Mouse (Mus musculus) E14TG2a.4 (cell line): ENCODE data around the gene Olfr356.

Experiments used
- H3K27me3 ChIP-seq: 2 replicates; pipeline ENCODE4 v1.6.1; 2014; ENCODE audit warnings: low read length, control low read depth; ENCODE audit not compliant: insufficient read depth
- H3K36me3 ChIP-seq: 2 replicates; pipeline ENCODE4 v1.6.1; 2014; ENCODE audit warnings: low read length, control low read depth; ENCODE audit not compliant: insufficient read depth
- H3K4me1 ChIP-seq: replicated peaks from 2 replicates; pipeline ENCODE4 v1.6.1; 2014; ENCODE audit warnings: low read depth, low read length, control low read depth
- H3K4me3 ChIP-seq: replicated peaks from 2 replicates; pipeline ENCODE4 v1.5.1; 2014; ENCODE audit warnings: mild to moderate bottlenecking, low read length
- H3K9me3 ChIP-seq: 2 replicates; pipeline ENCODE4 v1.6.1; 2014; ENCODE audit warnings: low read length, control low read depth
- CTCF ChIP-seq: conservative IDR thresholded peaks from 2 replicates; pipeline ENCODE4 v1.5.1; 2014; ENCODE audit warnings: low read length
- NANOG ChIP-seq: IDR thresholded peaks from 2 replicates; pipeline ENCODE4 v1.6.1; 2014; ENCODE audit warnings: borderline replicate concordance, low read length, mixed read lengths
- POU5F1 ChIP-seq: IDR thresholded peaks from 2 replicates; pipeline ENCODE4 v1.6.1; 2014; ENCODE audit warnings: low read length, borderline replicate concordance

Gene Olfr356

GRCm38 (mm10) chr2:36936821-36937220, at the start of gene Olfr356:
Gene Olfr356, plus strand, starts transcription at chr2:36937121.
- TF ChIP-seq CTCF (no peak), POU5F1 (no peak), NANOG (no peak)
- H3K27me3 ChIP-seq: no peaks in the 10 kb centered on the region
- no peaks in the 10 kb centered on the region for H3K36me3 ChIP-seq
- H3K4me3 ChIP-seq: no peak within 1 kb of the TSS
- no peaks in the 10 kb centered on the region for H3K9me3 ChIP-seq
- H3K4me1 ChIP-seq: no peaks in the 10 kb centered on the region

GRCm38 (mm10) chr2:36892836-36893235, 44.1 kb upstream of the Olfr356 start, which contains the start of gene Olfr353:
Gene Olfr353, minus strand, starts transcription at chr2:36892936.
- Histone ChIP-seq H3K9me3 (no peaks in the 10 kb centered on the region), H3K36me3 (no peaks in the 10 kb centered on the region)

GRCm38 (mm10) chr2:36897114-36897513, 39.8 kb upstream of the Olfr356 start:
- Histone ChIP-seq H3K9me3 (no peaks in the 10 kb centered on the region), H3K4me1 (no peaks in the 10 kb centered on the region), H3K36me3 (no peaks in the 10 kb centered on the region), H3K27me3 (no peaks in the 10 kb centered on the region), H3K4me3 (no peak overlapping the region)
- TF ChIP-seq CTCF (no peak), NANOG (no peak), POU5F1 (no peak)

More at GRCm38 (mm10) chr2:36892836-36893235, 44.1 kb upstream of the Olfr356 start, which contains the start of gene Olfr353:
- Histone ChIP-seq H3K27me3 (no peaks in the 10 kb centered on the region), H3K4me1 (no peaks in the 10 kb centered on the region), H3K4me3 (no peak within 1 kb of the TSS)
- TF ChIP-seq POU5F1: no peak
- TF ChIP-seq CTCF: no peak
- no peak for TF ChIP-seq NANOG

- no peaks in the 10 kb centered on the region for H3K9me3 ChIP-seq
- no peaks in the 10 kb centered on the region for H3K27me3 ChIP-seq
Measured at GRCm38 (mm10) chr2:36905380-36905779, 31.5 kb upstream of the Olfr356 start, which contains the start of gene Olfr354. Gene Olfr354, plus strand, starts transcription at chr2:36905680.

GRCm38 (mm10) chr2:36928797-36929196, 8.1 kb upstream of the Olfr356 start, which contains the start of gene Olfr355:
Gene Olfr355, minus strand, starts transcription at chr2:36928897.
- H3K9me3 ChIP-seq: no peaks in the 10 kb centered on the region
- no peaks in the 10 kb centered on the region for H3K27me3 ChIP-seq
- no peaks in the 10 kb centered on the region for H3K4me1 ChIP-seq
- TF ChIP-seq CTCF (no peak), POU5F1 (no peak), NANOG (no peak)
- no peak within 1 kb of the TSS for H3K4me3 ChIP-seq
- H3K36me3 ChIP-seq: no peaks in the 10 kb centered on the region

More at GRCm38 (mm10) chr2:36905380-36905779, 31.5 kb upstream of the Olfr356 start, which contains the start of gene Olfr354:
- Histone ChIP-seq H3K4me3 (no peak within 1 kb of the TSS), H3K36me3 (no peaks in the 10 kb centered on the region), H3K4me1 (no peaks in the 10 kb centered on the region)
- TF ChIP-seq CTCF: no peak
- no peak for TF ChIP-seq POU5F1
- TF ChIP-seq NANOG: no peak
